Comparison of ENCODE assay signal across 9 mouse cellular contexts in genomic region chr10:63954308-63954930, GRCm38 (mm10). TPM values are rescaled to one million over a fixed set of nuclear protein-coding genes. Genes with fewer than 3 reads are reported as not detected.
DNase-seq lines count a peak whose midpoint lies in the region; ATAC-seq and TF ChIP-seq lines count a peak whose summit lies in the region.
"Had no signal": no experiment of that assay in that cellular context is flagged by ENCODE, and none has a peak within 500 bp of the region (broad histone marks: within the 10 kb centered on the region; RNA-seq: fewer than 3 reads in every experiment).

No protein-coding gene starts in this region.

- no peak for ATAC-seq in hindbrain, embryonic 15.5 days (ENCODE audit: low FRiP score, low read depth)

- WGBS in hindbrain, embryonic 15.5 days = 15% methylated on average over 6 of the region's 7 CpGs

- no peaks in the 10 kb centered on the region for H3K36me3 ChIP-seq in hindbrain, embryonic 15.5 days

- no peaks in the 10 kb centered on the region for H3K9me3 ChIP-seq in hindbrain, embryonic 15.5 days

- no peak overlapping the region for H3K4me3 ChIP-seq in left cerebral cortex, adult 2 months
- H3K4me3 ChIP-seq in hindbrain, embryonic 15.5 days = no peak overlapping the region

- H3K9ac ChIP-seq in hindbrain, embryonic 15.5 days = no peak overlapping the region

- DNase-seq in left cerebral cortex, postnatal 10 days (ENCODE audit: extremely low spot score in 1 of 2, low spot score in 2 of 2) = peak; percentile 6 to 34
- no peak for DNase-seq in left cerebral cortex, adult 2 months (ENCODE audit: extremely low spot score in 1 of 2, low spot score in 2 of 2)
- DNase-seq in cerebellum, adult 11-12 months = peak; percentile 54
- peak; percentile 58 for DNase-seq in gastrocnemius, postnatal 14 days
- peak; percentile 74 for DNase-seq in testis, postnatal 14 days (ENCODE audit: low spot score)
- no peak for DNase-seq in T-cell, adult 2 months (ENCODE audit: low spot score)
- DNase-seq in thymus, postnatal 4 days = no peak

- intact Hi-C loops in left cerebral cortex, postnatal 10 days (cut with DNase I) = no loop called here
- intact Hi-C loops in left cerebral cortex, adult 2 months (cut with DNase I) = no loop called here
- intact Hi-C loops in gastrocnemius, postnatal 14 days (cut with DNase I; ENCODE audit: low total_unique reads) = no loop called here

- H3K4me2 ChIP-seq in hindbrain, embryonic 15.5 days = no peak overlapping the region

- H3K27me3 ChIP-seq in hindbrain, embryonic 15.5 days = no peaks in the 10 kb centered on the region

- H3K4me1 ChIP-seq in hindbrain, embryonic 15.5 days (replicated peaks) = 0 out of 2 replicates have a peak, but pooled peaks cover 4% of the 10 kb centered on the region

- no peak overlapping the region for H3K27ac ChIP-seq in left cerebral cortex, adult 2 months
- H3K27ac ChIP-seq in hindbrain, embryonic 15.5 days (replicated peaks) = peak overlapping the region; percentile 48; the same call in 1 of the 2 replicates

- no peak for TF ChIP-seq CTCF in left cerebral cortex, adult 2 months (IDR thresholded peaks at IDR 0.05)

RNA-seq across cellular contexts. Expression of gene Gm10118, which starts 27.2 kb away (rescaled TPM):
- total RNA-seq in left cerebral cortex, postnatal 10 days (2021) = 1 to 10 TPM; 4.6 to 5.4 TPM
- 1 to 10 TPM; 7.8 to 8.3 TPM for total RNA-seq in left cerebral cortex, adult 2 months (2021)
- not detected for total RNA-seq in gastrocnemius, postnatal 14 days (2021)
- 0.96 and 2.0 TPM in 2 replicates for polyA plus RNA-seq in hindbrain, embryonic 15.5 days (2015; fragmentation: Nextera tagmentation; extraction: Ambion mirVana)
- total RNA-seq: hematopoietic stem cell, adult 5-6 weeks had no signal

Comparison
In these comparisons a context has a peak if more than half of its experiments do, and no peak if none do; other contexts are left out.
1. DNase-seq: peak in left cerebral cortex, postnatal 10 days (2 of 2), cerebellum, adult 11-12 months (single experiment), gastrocnemius, postnatal 14 days (single experiment) and testis, postnatal 14 days (single experiment); none in left cerebral cortex, adult 2 months (0 of 2), T-cell, adult 2 months (single experiment) and thymus, postnatal 4 days (single experiment).
2. RNA of gene Gm10118, which starts 27.2 kb away (total RNA-seq): 7.8 to 8.3 TPM in left cerebral cortex, adult 2 months and 4.6 to 5.4 TPM in left cerebral cortex, postnatal 10 days; not detected in gastrocnemius, postnatal 14 days; every median in the first group is over 4 times any median in the second.